Mouse (Mus musculus): Measurements from ENCODE around the gene 4930415O20Rik.

Gene 4930415O20Rik

DNA sequence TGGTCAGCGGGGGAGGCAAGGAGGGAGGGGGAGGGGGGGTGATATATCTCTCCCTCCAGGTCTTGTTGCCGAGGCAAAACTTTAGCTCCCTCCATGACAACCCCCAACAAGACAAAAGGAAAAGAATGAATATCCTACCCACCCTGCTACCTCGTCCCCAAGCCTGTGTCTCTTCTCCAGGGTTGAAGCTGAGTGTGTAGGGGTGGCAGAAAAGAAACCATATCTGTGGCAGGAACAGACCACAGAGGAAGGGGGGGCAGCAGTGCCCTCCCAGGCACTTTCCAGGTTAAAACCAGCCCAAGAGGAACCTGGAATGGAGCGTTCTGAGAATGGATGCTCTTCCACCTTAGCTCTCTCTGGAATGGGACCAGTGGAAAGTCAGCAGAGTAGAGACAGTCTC lies 59.7 kb downstream of the 4930415O20Rik start, which contains the start of gene Cacnb3:
Gene Cacnb3 (plus strand): TSS at position 301 of the 400 bp plus-strand sequence.
- DNase-seq (ENCODE audit: inconsistent ontology term), result no peak

DNA sequence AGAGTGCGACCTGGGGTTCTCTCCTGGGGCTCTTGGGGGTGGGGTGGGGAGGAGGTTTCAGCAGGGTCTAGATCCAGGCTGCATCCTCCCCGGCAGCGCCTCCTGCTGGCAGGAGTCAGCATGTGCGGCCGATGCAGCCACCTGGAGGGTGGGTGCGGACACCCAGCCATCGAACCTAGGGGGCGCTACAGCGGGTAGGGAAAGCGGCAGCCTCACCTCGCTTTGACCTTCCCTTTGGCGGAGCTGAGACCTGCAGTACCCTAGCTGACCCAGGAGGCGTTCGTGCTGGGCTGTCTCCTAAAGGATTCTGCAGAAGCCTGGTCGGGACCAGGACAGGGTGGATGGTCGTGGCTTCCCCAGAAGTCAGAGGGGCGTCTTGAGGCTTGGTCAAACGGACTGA lies 60.7 kb downstream of the 4930415O20Rik start:
- DNase-seq (ENCODE audit: inconsistent ontology term), result peak; percentile 68

DNA sequence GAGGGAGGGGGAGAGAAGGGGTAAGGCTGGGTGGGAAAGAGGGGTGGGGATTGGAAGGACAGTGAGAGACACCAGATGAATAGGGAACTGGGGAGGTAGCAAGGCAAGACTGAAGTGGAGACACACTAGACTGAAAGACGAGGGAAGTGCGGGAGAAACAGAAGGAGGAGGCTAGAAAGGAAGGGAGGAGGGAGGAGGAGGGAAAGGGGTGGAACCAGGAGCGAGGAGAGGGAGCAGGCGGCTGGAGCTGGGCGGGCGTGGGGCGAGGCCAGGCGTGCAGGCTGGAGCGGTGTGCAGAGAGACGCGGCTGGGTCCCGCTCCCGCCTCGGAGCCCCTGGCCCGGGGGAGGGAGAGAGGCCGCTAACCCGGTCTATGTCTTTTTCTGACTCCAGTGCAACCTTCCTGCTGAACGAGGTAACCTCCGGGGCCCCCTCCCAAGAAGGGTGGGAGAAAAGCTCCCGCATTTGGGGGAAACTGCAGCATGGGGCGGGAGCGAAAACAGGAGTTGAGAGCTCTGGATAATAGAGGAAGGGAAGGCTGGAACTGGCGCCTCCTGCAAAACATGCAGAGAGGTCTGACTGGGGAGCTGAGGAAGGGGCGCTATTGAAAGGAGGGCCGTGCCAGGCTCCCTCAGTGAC lies 61.4 kb downstream of the 4930415O20Rik start:
- DNase-seq (ENCODE audit: inconsistent ontology term), result peak; percentile 79

DNA sequence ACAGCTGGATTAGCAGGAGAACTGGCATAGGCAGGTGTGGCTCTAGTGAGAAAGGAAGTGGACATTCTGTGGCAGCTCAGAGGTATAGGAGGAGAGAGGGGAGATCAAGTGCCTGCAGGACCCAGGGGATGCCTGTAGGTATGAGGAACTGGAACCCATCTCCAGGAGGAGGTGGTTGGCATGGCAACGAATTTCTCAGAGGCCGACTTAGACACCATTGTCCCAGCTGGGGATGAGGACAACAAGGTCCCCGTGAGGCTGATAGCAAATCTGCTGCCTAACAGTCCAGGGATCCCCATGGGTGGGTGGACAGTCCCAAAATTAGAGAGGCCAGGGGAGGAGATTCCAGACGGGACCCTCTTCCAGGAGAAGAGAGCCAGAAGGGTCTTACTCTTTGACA lies 62.1 kb downstream of the 4930415O20Rik start:
- no peak for DNase-seq (ENCODE audit: inconsistent ontology term)

DNA sequence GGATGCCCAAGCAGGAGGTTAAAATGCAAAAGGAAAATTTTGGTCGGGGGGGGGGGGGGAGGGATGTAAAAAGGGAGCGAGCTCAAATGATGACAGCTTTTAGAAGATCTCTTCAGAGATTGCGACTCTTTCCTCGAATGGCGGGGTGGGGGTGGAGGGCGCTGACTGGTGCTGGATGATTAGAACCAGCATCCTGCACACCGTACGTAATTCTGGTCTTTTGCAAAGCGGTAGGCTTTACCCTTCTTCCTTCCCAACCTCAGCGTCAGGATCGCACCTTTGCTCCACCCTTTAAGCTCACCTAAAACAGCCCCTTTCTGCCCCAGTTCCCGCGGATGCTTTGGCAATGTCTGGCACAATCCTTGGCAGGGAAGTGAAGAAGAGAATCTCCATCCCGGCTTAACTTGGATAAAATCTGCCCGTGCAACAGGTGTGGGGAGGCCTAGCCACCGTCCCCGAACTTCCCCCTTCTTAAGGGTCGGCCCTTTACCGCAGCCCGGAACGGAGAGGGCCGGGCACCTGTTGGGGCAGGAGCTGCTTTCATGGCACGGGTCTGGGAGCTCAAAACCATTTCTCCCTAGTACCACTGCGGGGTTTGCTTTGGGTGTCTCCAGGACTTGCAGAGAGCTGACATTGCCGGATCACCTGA lies 63.1 kb downstream of the 4930415O20Rik start:
- peak; percentile 7 for DNase-seq (ENCODE audit: inconsistent ontology term)

DNA sequence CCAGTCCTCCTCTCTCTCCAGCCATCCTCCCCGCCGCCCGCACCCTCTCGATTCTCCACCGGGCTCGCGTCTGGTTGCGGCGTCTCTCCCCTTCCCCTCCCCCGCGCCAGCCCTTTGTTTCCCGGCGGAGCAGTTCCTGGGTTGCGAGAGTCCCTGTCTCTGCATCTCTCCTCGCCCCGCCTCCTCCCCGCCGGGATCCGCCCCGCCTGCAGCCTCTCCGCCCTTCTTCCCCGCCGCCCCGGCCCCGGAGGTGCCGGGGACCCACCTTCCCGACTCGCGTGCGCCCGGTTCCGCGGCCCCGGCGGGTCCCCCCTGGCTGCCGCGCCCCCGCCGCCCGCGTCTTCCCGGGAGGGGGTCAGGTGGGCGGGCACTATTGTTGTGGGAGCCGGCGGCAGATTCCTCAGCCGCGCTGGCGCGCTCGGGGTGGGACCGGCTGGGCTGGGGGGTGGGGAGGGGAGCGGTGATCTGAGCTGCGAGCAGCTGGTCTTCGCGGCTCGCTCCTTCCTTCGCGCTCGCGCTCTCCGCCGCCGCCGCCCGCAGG lies 63.8 kb downstream of the 4930415O20Rik start:
- peak; percentile 90 for DNase-seq (ENCODE audit: inconsistent ontology term)

DNA sequence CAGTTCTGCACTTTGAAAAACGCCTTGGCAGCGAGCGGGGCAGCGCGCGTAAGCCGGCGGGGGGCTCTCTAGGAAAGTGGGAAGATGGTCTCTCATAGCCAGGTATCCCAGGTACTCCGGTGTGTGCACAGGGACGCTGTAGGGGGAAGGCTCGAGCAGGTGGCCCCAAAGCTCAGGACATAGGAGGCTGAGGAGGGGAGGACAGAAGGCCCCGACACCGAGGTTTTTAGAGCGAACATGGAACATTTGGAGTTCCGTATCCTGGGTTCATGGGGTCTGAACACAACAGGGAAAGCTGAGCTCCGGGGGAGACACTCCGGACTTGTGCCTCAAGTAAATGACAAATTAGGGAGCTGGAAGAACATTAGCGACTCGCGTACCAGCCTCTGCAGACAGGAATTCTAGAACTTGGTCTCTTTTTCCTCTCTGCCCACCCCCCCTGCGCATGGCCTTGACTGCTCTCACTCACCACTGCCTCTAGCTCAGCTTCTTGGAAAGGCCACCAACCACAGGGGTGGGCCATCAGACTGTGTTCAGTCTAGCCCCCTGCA lies 64.6 kb downstream of the 4930415O20Rik start:
- DNase-seq (ENCODE audit: inconsistent ontology term), result no peak

DNA sequence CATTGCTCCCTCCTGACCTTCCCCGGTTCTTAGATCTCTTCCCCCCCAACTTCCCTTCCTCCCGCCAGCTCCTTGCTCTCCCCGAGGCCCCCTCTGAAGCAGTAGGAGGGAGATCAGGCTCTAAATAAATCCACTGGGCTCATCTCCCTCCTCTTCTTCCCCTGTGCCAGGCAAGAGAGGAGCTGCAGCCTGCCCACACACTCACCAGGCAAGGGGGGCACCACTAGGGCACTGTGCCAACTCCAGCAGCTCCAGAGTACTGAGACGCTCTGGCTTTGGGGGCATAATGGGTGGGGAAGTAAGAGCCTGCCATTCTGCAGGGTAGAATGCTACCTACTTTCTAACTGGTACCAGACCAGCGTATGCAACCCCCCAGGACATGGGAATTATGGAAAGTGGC lies 65.7 kb downstream of the 4930415O20Rik start:
- DNase-seq (ENCODE audit: inconsistent ontology term), result no peak

DNA sequence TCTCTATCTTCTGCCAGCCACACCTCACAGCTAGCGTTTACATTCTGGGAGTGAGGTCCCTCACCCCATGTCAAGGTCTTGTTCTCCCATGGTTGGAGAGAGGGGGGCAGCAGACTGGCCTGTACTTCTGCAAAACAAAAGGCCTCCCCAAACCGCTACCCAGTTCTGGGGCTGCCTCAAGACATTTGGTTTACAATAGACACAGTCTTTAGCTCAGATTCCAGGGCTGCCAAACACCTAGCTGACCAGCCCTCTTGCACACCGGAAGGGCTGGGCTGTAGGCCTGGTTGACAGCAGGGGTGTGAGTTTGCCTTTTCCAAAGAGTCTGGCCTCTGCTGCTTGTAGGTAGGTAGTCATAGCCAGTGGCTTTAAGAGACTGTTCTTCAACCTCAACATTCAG lies 66.4 kb downstream of the 4930415O20Rik start:
- DNase-seq (ENCODE audit: inconsistent ontology term), result no peak

Measured in Muller cell, postnatal 12 days (primary cell).